Mouse (Mus musculus): ENCODE results near the gene Uvrag. TPM values are rescaled to one million over a fixed set of nuclear protein-coding genes. Genes with fewer than 3 reads are reported as not detected.

Gene Uvrag
- polyA plus RNA-seq, 1 experiment from 2014 or later, result 10.1 TPM

- Histone ChIP-seq H3K27ac (ENCODE audit: low read depth, low read length) (no peak overlapping the region), H3K9me3 (ENCODE audit: control insufficient read depth, low read length) (no peaks in the 10 kb centered on the region), H3K9ac (ENCODE audit: low read length) (no peak overlapping the region), H3K4me1 (ENCODE audit: control insufficient read depth, insufficient read depth, low read length) (no peaks in the 10 kb centered on the region; the same call in 1 of the 2 replicates), H3K36me3 (ENCODE audit: control insufficient read depth, insufficient read depth, low read length) (no peaks in the 10 kb centered on the region), H3K4me2 (no peak overlapping the region), H3K4me3 (ENCODE audit: low read depth, low read length) (no peak overlapping the region), H3K27me3 (ENCODE audit: control insufficient read depth, insufficient read depth, low read length) (peaks cover 13% of the 10 kb centered on the region; the same call in 1 of the 2 replicates)
- DNase-seq (ENCODE audit: low spot score, missing footprints) (no peak), ATAC-seq (ENCODE audit: low FRiP score) (no peak)
- WGBS, result 83% methylated on average over 1 of the region's 1 CpGs
Observed at GRCm38 (mm10) chr7:99180162-99180561, 39.2 kb upstream of the Uvrag start.

- Histone ChIP-seq H3K27me3 (ENCODE audit: control insufficient read depth, insufficient read depth, low read length) (peaks cover 13% of the 10 kb centered on the region; the same call in 1 of the 2 replicates), H3K4me1 (ENCODE audit: control insufficient read depth, insufficient read depth, low read length) (no peaks in the 10 kb centered on the region; the same call in 1 of the 2 replicates), H3K9ac (ENCODE audit: low read length) (no peak overlapping the region), H3K4me3 (ENCODE audit: low read depth, low read length) (no peak overlapping the region), H3K27ac (ENCODE audit: low read depth, low read length) (no peak overlapping the region), H3K36me3 (ENCODE audit: control insufficient read depth, insufficient read depth, low read length) (no peaks in the 10 kb centered on the region), H3K9me3 (ENCODE audit: control insufficient read depth, low read length) (no peaks in the 10 kb centered on the region), H3K4me2 (no peak overlapping the region)
- WGBS, result 92% methylated on average over 9 of the region's 9 CpGs
- DNase-seq (ENCODE audit: low spot score, missing footprints) (no peak), ATAC-seq (ENCODE audit: low FRiP score) (no peak)
Observed at GRCm38 (mm10) chr7:99179271-99179670, 38.3 kb upstream of the Uvrag start.

- WGBS, result 66% methylated on average over 5 of the region's 5 CpGs
- Histone ChIP-seq H3K9me3 (ENCODE audit: control insufficient read depth, low read length) (no peaks in the 10 kb centered on the region), H3K9ac (ENCODE audit: low read length) (no peak overlapping the region), H3K27me3 (ENCODE audit: control insufficient read depth, insufficient read depth, low read length) (peaks cover 3% of the 10 kb centered on the region; the same call in 1 of the 2 replicates), H3K4me1 (ENCODE audit: control insufficient read depth, insufficient read depth, low read length) (no peaks in the 10 kb centered on the region; the same call in 1 of the 2 replicates), H3K36me3 (ENCODE audit: control insufficient read depth, insufficient read depth, low read length) (no peaks in the 10 kb centered on the region), H3K4me2 (no peak overlapping the region), H3K4me3 (ENCODE audit: low read depth, low read length) (no peak overlapping the region), H3K27ac (ENCODE audit: low read depth, low read length) (no peak overlapping the region)
- ATAC-seq (ENCODE audit: low FRiP score) (no peak), DNase-seq (ENCODE audit: low spot score, missing footprints) (no peak)
Observed at GRCm38 (mm10) chr7:99177386-99177785, 36.4 kb upstream of the Uvrag start.

- Histone ChIP-seq H3K4me2 (no peak overlapping the region), H3K27me3 (ENCODE audit: control insufficient read depth, insufficient read depth, low read length) (no peaks in the 10 kb centered on the region), H3K4me3 (ENCODE audit: low read depth, low read length) (no peak overlapping the region), H3K9ac (ENCODE audit: low read length) (no peak overlapping the region), H3K4me1 (ENCODE audit: control insufficient read depth, insufficient read depth, low read length) (no peaks in the 10 kb centered on the region), H3K36me3 (ENCODE audit: control insufficient read depth, insufficient read depth, low read length) (no peaks in the 10 kb centered on the region), H3K9me3 (ENCODE audit: control insufficient read depth, low read length) (no peaks in the 10 kb centered on the region), H3K27ac (ENCODE audit: low read depth, low read length) (no peak overlapping the region)
- DNase-seq (ENCODE audit: low spot score, missing footprints), result no peak
- no peak for ATAC-seq (ENCODE audit: low FRiP score)
- 92% methylated on average over 9 of the region's 9 CpGs for WGBS
Observed at GRCm38 (mm10) chr7:99175666-99176065, 34.7 kb upstream of the Uvrag start.

GRCm38 (mm10) chr7:99175118-99175517, 34.2 kb upstream of the Uvrag start:
- 87% methylated on average over 11 of the region's 11 CpGs for WGBS
- Histone ChIP-seq H3K27ac (ENCODE audit: low read depth, low read length) (no peak overlapping the region), H3K4me3 (ENCODE audit: low read depth, low read length) (no peak overlapping the region)

GRCm38 (mm10) chr7:99174006-99174405, 33.1 kb upstream of the Uvrag start:
- Histone ChIP-seq H3K27me3 (ENCODE audit: control insufficient read depth, insufficient read depth, low read length) (no peaks in the 10 kb centered on the region), H3K4me1 (ENCODE audit: control insufficient read depth, insufficient read depth, low read length) (no peaks in the 10 kb centered on the region), H3K4me2 (no peak overlapping the region), H3K36me3 (ENCODE audit: control insufficient read depth, insufficient read depth, low read length) (no peaks in the 10 kb centered on the region), H3K9ac (ENCODE audit: low read length) (no peak overlapping the region), H3K27ac (ENCODE audit: low read depth, low read length) (no peak overlapping the region), H3K9me3 (ENCODE audit: control insufficient read depth, low read length) (no peaks in the 10 kb centered on the region), H3K4me3 (ENCODE audit: low read depth, low read length) (no peak overlapping the region)
- no peak for ATAC-seq (ENCODE audit: low FRiP score)
- no peak for DNase-seq (ENCODE audit: low spot score, missing footprints)
- WGBS, result 87% methylated on average over 4 of the region's 4 CpGs

More at GRCm38 (mm10) chr7:99175118-99175517, 34.2 kb upstream of the Uvrag start:
- DNase-seq (ENCODE audit: low spot score, missing footprints) (no peak), ATAC-seq (ENCODE audit: low FRiP score) (no peak)
- H3K4me1 ChIP-seq (ENCODE audit: control insufficient read depth, insufficient read depth, low read length), result no peaks in the 10 kb centered on the region
- no peak overlapping the region for H3K4me2 ChIP-seq
- H3K9me3 ChIP-seq (ENCODE audit: control insufficient read depth, low read length), result no peaks in the 10 kb centered on the region
- no peak overlapping the region for H3K9ac ChIP-seq (ENCODE audit: low read length)
- H3K27me3 ChIP-seq (ENCODE audit: control insufficient read depth, insufficient read depth, low read length), result no peaks in the 10 kb centered on the region
- no peaks in the 10 kb centered on the region for H3K36me3 ChIP-seq (ENCODE audit: control insufficient read depth, insufficient read depth, low read length)

- Histone ChIP-seq H3K27ac (ENCODE audit: low read depth, low read length) (no peak overlapping the region), H3K27me3 (ENCODE audit: control insufficient read depth, insufficient read depth, low read length) (no peaks in the 10 kb centered on the region), H3K4me1 (ENCODE audit: control insufficient read depth, insufficient read depth, low read length) (no peaks in the 10 kb centered on the region), H3K4me3 (ENCODE audit: low read depth, low read length) (no peak overlapping the region), H3K36me3 (ENCODE audit: control insufficient read depth, insufficient read depth, low read length) (no peaks in the 10 kb centered on the region), H3K9me3 (ENCODE audit: control insufficient read depth, low read length) (no peaks in the 10 kb centered on the region), H3K4me2 (no peak overlapping the region), H3K9ac (ENCODE audit: low read length) (no peak overlapping the region)
- 91% methylated on average over 6 of the region's 6 CpGs for WGBS
- DNase-seq (ENCODE audit: low spot score, missing footprints), result no peak
- ATAC-seq (ENCODE audit: low FRiP score), result no peak
Observed at GRCm38 (mm10) chr7:99172898-99173297, 32.0 kb upstream of the Uvrag start.

- WGBS, result 73% methylated on average over 10 of the region's 10 CpGs
- H3K9me3 ChIP-seq (ENCODE audit: control insufficient read depth, low read length), result no peaks in the 10 kb centered on the region
- H3K4me2 ChIP-seq, result no peak overlapping the region
- H3K36me3 ChIP-seq (ENCODE audit: control insufficient read depth, insufficient read depth, low read length), result no peaks in the 10 kb centered on the region
- H3K27me3 ChIP-seq (ENCODE audit: control insufficient read depth, insufficient read depth, low read length), result no peaks in the 10 kb centered on the region
- H3K9ac ChIP-seq (ENCODE audit: low read length), result no peak overlapping the region
- DNase-seq (ENCODE audit: low spot score, missing footprints) (no peak), ATAC-seq (ENCODE audit: low FRiP score) (no peak)
- no peak overlapping the region for H3K27ac ChIP-seq (ENCODE audit: low read depth, low read length)
- no peaks in the 10 kb centered on the region for H3K4me1 ChIP-seq (ENCODE audit: control insufficient read depth, insufficient read depth, low read length)
- H3K4me3 ChIP-seq (ENCODE audit: low read depth, low read length), result no peak overlapping the region
Observed at GRCm38 (mm10) chr7:99171730-99172463, 31.0 kb upstream of the Uvrag start.

GRCm38 (mm10) chr7:99170519-99170918, 29.6 kb upstream of the Uvrag start:
- H3K36me3 ChIP-seq (ENCODE audit: control insufficient read depth, insufficient read depth, low read length), result no peaks in the 10 kb centered on the region
- no peaks in the 10 kb centered on the region for H3K27me3 ChIP-seq (ENCODE audit: control insufficient read depth, insufficient read depth, low read length)
- ATAC-seq (ENCODE audit: low FRiP score), result no peak
- WGBS, result 91% methylated on average over 6 of the region's 6 CpGs
- no peak overlapping the region for H3K9ac ChIP-seq (ENCODE audit: low read length)
- H3K9me3 ChIP-seq (ENCODE audit: control insufficient read depth, low read length), result no peaks in the 10 kb centered on the region
- H3K4me3 ChIP-seq (ENCODE audit: low read depth, low read length), result no peak overlapping the region
- no peaks in the 10 kb centered on the region for H3K4me1 ChIP-seq (ENCODE audit: control insufficient read depth, insufficient read depth, low read length)
- H3K4me2 ChIP-seq, result no peak overlapping the region
- H3K27ac ChIP-seq (ENCODE audit: low read depth, low read length), result no peak overlapping the region
- DNase-seq (ENCODE audit: low spot score, missing footprints), result no peak
